Mouse (Mus musculus) embryonic facial prominence, embryonic 15.5 days (tissue): Measurements from ENCODE around the gene Wdr47. TPM values are rescaled to one million over a fixed set of nuclear protein-coding genes. Genes with fewer than 3 reads are reported as not detected.
"Not testable (repeated sequence)": the region's sequence is repeated elsewhere in the genome, so short reads cannot be mapped to it uniquely, and the experiment has no call there.

Source experiments
- ATAC-seq: fragments of 200-750 bp; cut with Nextera tagmentation; 2 replicates; pipeline ENCODE4 v1.8.0; 2017; ENCODE audit warnings: low read depth, moderate TSS enrichment; ENCODE audit not compliant: insufficient number of reproducible peaks, low FRiP score, low TSS enrichment
- H3K27ac ChIP-seq: fragments of 300-500 bp; sonication (generic); replicated peaks from 2 replicates; pipeline ENCODE4 v1.5.1; 2015; ENCODE audit warnings: mild to moderate bottlenecking, inconsistent platforms
- H3K27me3 ChIP-seq: fragments of 300-500 bp; sonication (generic); 2 replicates; pipeline ENCODE4 v1.6.1; 2015; ENCODE audit warnings: inconsistent platforms
- H3K36me3 ChIP-seq: fragments of 300-500 bp; sonication (generic); 2 replicates; pipeline ENCODE4 v1.6.1; 2015; ENCODE audit warnings: mild to moderate bottlenecking, inconsistent platforms
- H3K4me1 ChIP-seq: fragments of 300-500 bp; sonication (generic); 2 replicates; pipeline ENCODE4 v1.6.1; 2015; ENCODE audit warnings: inconsistent platforms
- H3K4me2 ChIP-seq: fragments of 300-500 bp; sonication (generic); replicated peaks from 2 replicates; pipeline ENCODE4 v1.6.1; 2015; ENCODE audit warnings: mild to moderate bottlenecking, inconsistent platforms
- H3K4me3 ChIP-seq: fragments of 300-500 bp; sonication (generic); replicated peaks from 2 replicates; pipeline ENCODE4 v1.5.1; 2015; ENCODE audit warnings: mild to moderate bottlenecking, inconsistent platforms
- H3K9ac ChIP-seq: fragments of 300-500 bp; sonication (generic); 2 replicates; pipeline ENCODE4 v1.6.1; 2015; ENCODE audit warnings: inconsistent platforms
- H3K9me3 ChIP-seq: fragments of 300-500 bp; sonication (generic); replicated peaks from 2 replicates; pipeline ENCODE4 v1.6.1; 2016; ENCODE audit warnings: inconsistent platforms
- WGBS: fragments of 180-500 bp; shearing (Covaris S2); methylation state at CpG from one replicate; pipeline ENCODE4 v1.1.7; 2015; 5-methylcytosine and 5-hydroxymethylcytosine counted together
- microRNA-seq: library from miRNA; unstranded; fragments of <30 nt; microRNA quantifications from one replicate; pipeline ENCODE4, GENCODE M21; 2016; ENCODE audit warnings: borderline number of aligned reads
- polyA plus RNA-seq: library from polyadenylated mRNA; unstranded; fragments of >200 nt; fragmentation: Nextera tagmentation; extraction: Ambion mirVana; gene quantifications from 2 replicates; pipeline ENCODE4 v1.2.1, GENCODE M21; 2015

The Wdr47 gene
- polyA plus RNA-seq, 1 experiment from 2014 or later: 19.9 TPM

DNA sequence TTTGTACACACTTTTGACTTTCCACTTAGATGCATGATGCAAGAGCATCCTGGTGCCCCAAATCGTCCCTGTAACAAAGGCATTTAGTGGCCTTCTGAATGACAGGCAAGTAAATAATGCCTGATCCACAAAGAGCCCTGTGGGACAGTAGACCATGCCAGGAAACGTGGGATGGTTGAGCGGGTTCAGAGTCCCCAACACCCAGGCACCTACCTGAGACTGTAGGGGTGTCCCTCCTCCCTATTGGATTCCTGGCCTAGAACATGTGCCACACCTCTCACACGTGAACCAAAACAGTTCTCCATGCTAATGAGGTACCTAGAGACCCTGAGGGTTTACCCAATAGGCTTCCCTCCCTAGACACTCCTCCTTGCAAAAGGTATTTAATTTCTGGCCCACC, 89.9 kb downstream of the Wdr47 start:
- H3K27me3 ChIP-seq: no peaks in the 10 kb centered on the region
- ATAC-seq: no peak
- no peak overlapping the region for H3K27ac ChIP-seq
- H3K36me3 ChIP-seq: peaks cover 84% of the 10 kb centered on the region
- H3K9me3 ChIP-seq: no peaks in the 10 kb centered on the region
- H3K4me3 ChIP-seq: no peak overlapping the region
- H3K4me2 ChIP-seq: no peak overlapping the region
- 79% methylated on average over 4 of the region's 4 CpGs for WGBS
- no peak overlapping the region for H3K9ac ChIP-seq
- no peaks in the 10 kb centered on the region for H3K4me1 ChIP-seq

DNA sequence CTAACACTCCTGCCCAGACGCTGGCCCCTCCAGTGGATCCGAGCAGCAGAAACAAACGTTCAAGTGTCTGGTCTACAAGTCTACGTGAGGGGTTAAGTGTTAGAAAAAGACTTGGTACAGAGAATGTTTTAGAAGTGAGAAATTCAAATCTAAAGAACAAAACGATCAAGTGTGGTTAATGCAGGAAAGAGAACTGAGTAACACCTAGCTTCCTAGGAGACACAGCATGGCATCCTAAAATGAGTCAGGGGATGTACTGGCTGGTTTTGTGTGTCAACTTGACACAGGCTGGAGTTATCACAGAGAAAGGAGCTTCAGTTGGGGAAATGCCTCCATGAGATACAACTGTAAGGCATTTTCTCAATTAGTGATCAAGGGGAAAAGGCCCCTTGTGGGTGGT, 92.5 kb downstream of the Wdr47 start:
- not testable (repeated sequence) for H3K27me3 ChIP-seq, H3K4me1 ChIP-seq, H3K4me3 ChIP-seq, H3K9me3 ChIP-seq, H3K27ac ChIP-seq, ATAC-seq, H3K9ac ChIP-seq, H3K4me2 ChIP-seq
- H3K36me3 ChIP-seq: peaks cover 73% of the 10 kb centered on the region
- WGBS: 91% methylated on average over 5 of the region's 5 CpGs

DNA sequence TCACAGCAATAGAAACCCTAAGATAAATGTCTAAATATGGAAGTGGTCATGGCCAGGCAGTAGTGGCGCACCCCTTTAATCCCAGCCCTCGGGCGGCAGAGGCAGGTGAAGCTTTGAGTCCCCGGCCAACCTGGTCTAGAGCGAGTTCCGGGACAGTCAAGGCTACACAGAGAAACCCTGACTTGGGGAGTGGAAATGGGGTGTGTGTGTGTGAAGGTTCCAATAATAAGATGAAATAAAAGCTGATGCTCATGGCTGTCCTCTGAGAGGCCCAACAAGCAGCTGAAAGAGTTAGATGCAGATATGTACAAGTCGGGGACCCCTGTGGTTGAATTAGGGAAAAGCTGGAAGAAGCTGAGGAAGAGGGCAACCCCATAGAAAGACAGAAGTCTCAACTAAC, 94.6 kb downstream of the Wdr47 start:
- H3K27me3 ChIP-seq: no peaks in the 10 kb centered on the region
- H3K9ac ChIP-seq: no peak overlapping the region
- no peak overlapping the region for H3K4me2 ChIP-seq
- peaks cover 18% of the 10 kb centered on the region for H3K4me1 ChIP-seq
- 95% methylated on average over 7 of the region's 7 CpGs for WGBS
- peaks cover 56% of the 10 kb centered on the region for H3K36me3 ChIP-seq
- H3K9me3 ChIP-seq: no peaks in the 10 kb centered on the region
- no peak for ATAC-seq
- no peak overlapping the region for H3K4me3 ChIP-seq
- H3K27ac ChIP-seq: no peak overlapping the region

DNA sequence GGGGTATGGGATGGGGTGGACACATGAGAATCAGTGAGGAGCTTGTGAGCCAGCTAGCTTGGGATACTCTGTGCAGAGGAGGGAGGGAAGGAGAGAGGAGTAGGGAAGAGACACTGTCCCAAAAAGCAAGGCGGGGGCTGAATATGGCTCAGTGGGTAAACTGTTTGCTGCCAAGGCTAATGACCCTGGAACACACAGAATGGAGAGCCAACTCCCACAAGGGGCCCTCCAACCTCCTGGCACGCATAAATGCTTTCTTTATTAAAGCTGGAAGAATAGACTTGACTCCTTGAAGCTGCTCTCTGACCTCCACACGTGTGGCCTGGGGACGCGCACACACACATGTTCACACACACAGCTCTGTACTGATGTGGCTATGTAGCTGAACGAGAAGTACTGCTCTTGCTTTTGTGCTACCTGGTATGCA, 97.9 kb downstream of the Wdr47 start:
- H3K4me2 ChIP-seq: no peak overlapping the region; the same call in 1 of the 2 replicates
- peaks cover 39% of the 10 kb centered on the region for H3K36me3 ChIP-seq

DNA sequence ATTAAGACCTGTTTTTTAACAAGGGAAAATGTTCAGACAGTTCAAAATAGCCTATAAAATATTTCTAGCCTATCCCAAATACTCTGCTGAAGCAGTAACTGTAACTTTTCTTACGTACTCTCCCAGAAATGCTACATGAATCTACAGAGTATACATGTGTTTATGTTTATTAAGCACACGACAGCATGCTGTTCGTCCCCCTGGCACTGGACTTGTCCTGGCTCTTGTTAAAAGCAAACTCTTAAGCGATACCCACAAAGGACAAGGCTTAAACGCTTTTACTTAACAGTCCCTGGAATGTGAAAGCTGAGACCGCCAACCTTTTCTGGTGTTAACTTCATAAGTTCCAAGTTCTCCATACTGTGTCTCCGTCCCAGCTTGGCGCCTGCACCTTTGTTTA, 98.4 kb downstream of the Wdr47 start:
- Histone ChIP-seq H3K27ac (peak overlapping the region; percentile 88), H3K27me3 (no peaks in the 10 kb centered on the region), H3K9me3 (no peaks in the 10 kb centered on the region), H3K36me3 (peaks cover 39% of the 10 kb centered on the region), H3K4me1 (peaks cover 21% of the 10 kb centered on the region), H3K9ac (no peak overlapping the region), H3K4me3 (no peak overlapping the region), H3K4me2 (no peak overlapping the region; the same call in 1 of the 2 replicates)
- 31% methylated on average over 8 of the region's 8 CpGs for WGBS
- peak; percentile 58 for ATAC-seq

More for the DNA sequence above, 97.9 kb downstream of the Wdr47 start:
- H3K9me3 ChIP-seq: no peaks in the 10 kb centered on the region
- peak overlapping the region; percentile 88 for H3K27ac ChIP-seq
- no peak overlapping the region for H3K9ac ChIP-seq
- peak; percentile 56 for ATAC-seq
- H3K4me3 ChIP-seq: no peak overlapping the region
- WGBS: 45% methylated on average over 6 of the region's 6 CpGs
- peaks cover 21% of the 10 kb centered on the region for H3K4me1 ChIP-seq
- no peaks in the 10 kb centered on the region for H3K27me3 ChIP-seq

DNA sequence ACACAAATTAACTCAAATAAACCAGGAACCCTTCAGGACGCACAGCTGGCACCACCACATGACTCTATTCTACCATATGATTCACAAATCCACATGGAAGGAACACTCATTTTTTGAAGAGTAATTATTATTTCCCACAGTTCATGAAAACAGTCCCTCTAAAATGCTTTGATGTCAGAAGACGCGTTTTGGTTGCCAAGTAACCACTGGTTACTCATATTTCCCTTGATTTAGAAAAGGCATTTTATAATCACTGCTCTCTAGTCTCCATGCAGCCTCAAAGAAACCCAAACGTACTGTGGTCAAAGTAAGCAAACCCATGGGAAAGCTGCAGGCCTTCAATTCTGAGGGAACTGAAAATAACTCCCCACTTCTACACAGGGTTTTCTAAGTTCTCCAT, 98.9 kb downstream of the Wdr47 start:
- Histone ChIP-seq H3K9me3 (no peaks in the 10 kb centered on the region), H3K4me1 (peaks cover 21% of the 10 kb centered on the region), H3K4me2 (no peak overlapping the region), H3K9ac (no peak overlapping the region), H3K36me3 (peaks cover 42% of the 10 kb centered on the region), H3K27ac (peak overlapping the region; percentile 88), H3K4me3 (no peak overlapping the region), H3K27me3 (no peaks in the 10 kb centered on the region)
- WGBS: 19% methylated on average over 4 of the region's 4 CpGs
- ATAC-seq: peak; percentile 75; the same call in 1 of the 2 replicates

DNA sequence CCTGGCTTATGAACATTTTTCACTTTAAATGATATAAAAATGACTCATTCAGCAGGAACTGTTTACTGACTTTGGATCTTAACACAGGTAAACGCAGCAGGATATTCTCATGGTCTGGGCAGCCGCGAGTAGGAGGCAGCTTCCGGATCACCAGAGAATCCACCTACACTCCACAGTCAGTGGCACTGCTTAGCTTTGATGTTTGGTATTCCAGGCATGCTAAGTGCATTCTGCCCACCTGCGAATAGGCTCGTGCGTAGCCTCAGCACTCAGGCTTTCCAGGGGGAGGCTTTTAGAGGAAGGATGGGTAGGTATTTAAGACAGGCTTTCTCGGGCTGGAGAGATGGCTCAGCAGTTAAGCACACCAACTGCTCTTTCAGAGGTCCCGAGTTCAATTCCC, 103.2 kb downstream of the Wdr47 start:
- 63% methylated on average over 9 of the region's 9 CpGs for WGBS
- H3K4me1 ChIP-seq: peaks cover 10% of the 10 kb centered on the region
- no peaks in the 10 kb centered on the region for H3K9me3 ChIP-seq
- no peaks in the 10 kb centered on the region for H3K27me3 ChIP-seq
- H3K4me2 ChIP-seq: no peak overlapping the region
- no peak overlapping the region for H3K27ac ChIP-seq
- no peak overlapping the region for H3K9ac ChIP-seq
- ATAC-seq: no peak
- peaks cover 55% of the 10 kb centered on the region for H3K36me3 ChIP-seq
- H3K4me3 ChIP-seq: no peak overlapping the region

Small RNA genes lying within 50 kb of the gene (microRNA-seq; reads per million reads assigned to microRNA genes)
- not detected for gene Gm22860

Other genes with a start within 250 kb of the Wdr47 start
- gene Mybphl, start 226.4 kb upstream of the Wdr47 start, polyA plus RNA-seq: 0.12 TPM in 1 of 2 replicates, not detected in the other
- gene Psrc1, start 207.4 kb upstream of the Wdr47 start, polyA plus RNA-seq: 41.7 TPM in 2 replicates
- gene Celsr2, start 175.7 kb upstream of the Wdr47 start, polyA plus RNA-seq: 20.1 and 20.7 TPM in 2 replicates
- 117 and 120 TPM in 2 replicates for gene Sars, start 146.1 kb upstream of the Wdr47 start, polyA plus RNA-seq
- gene 1700013F07Rik, start 57.1 kb upstream of the Wdr47 start, polyA plus RNA-seq: 2.8 and 6.1 TPM in 2 replicates
- 3.3 and 4.1 TPM in 2 replicates for gene 5330417C22Rik, start 54.7 kb upstream of the Wdr47 start, polyA plus RNA-seq
- 48.6 and 49.6 TPM in 2 replicates for gene Tmem167b, start 28.8 kb upstream of the Wdr47 start, polyA plus RNA-seq
- gene Taf13, start 19.6 kb upstream of the Wdr47 start, polyA plus RNA-seq: 43.1 and 51.3 TPM in 2 replicates
- 86.3 and 87.5 TPM in 2 replicates for gene Clcc1, start 62.6 kb downstream of the Wdr47 start, polyA plus RNA-seq
- gene Gpsm2, start 131.0 kb downstream of the Wdr47 start, polyA plus RNA-seq: 68.1 and 75.8 TPM in 2 replicates
- gene Aknad1, start 148.4 kb downstream of the Wdr47 start, polyA plus RNA-seq: 1.2 and 1.6 TPM in 2 replicates
- gene Stxbp3, start 249.2 kb downstream of the Wdr47 start, polyA plus RNA-seq: 42.1 and 44.0 TPM in 2 replicates